8 mouse cellular contexts compared by ENCODE assay signal in genomic region chr9:123450174-123450573, GRCm38 (mm10). TPM values are rescaled to one million over a fixed set of nuclear protein-coding genes. Genes with fewer than 3 reads are reported as not detected.
DNase-seq lines count a peak whose midpoint lies in the region; ATAC-seq and TF ChIP-seq lines count a peak whose summit lies in the region.

No protein-coding gene starts in this region.

- intact Hi-C loops in left cerebral cortex, adult 2 months (cut with DNase I) = loop anchor here (1.0 kb wide), 1 partner anchor 75 kb away; no protein-coding TSS in a partner anchor

- peak; percentile 39 to 62 for DNase-seq in left cerebral cortex, adult 2 months (ENCODE audit: extremely low spot score in 1 of 2, low spot score in 2 of 2)
- no peak for DNase-seq in left cerebral cortex, adult 8-10 months (ENCODE audit: low spot score in 2 of 2)
- peak; percentile 78 for DNase-seq in NIH3T3 (ENCODE audit: low read depth)
- DNase-seq in cerebellum, adult 8-10 months = peak; percentile 67
- peak; percentile 24 for DNase-seq in liver, embryonic 13.5 days
- no peak for DNase-seq in Muller cell, postnatal 12 days (ENCODE audit: inconsistent ontology term)

- 0 out of 2 replicates have a peak, but pooled peaks cover 15% of the 10 kb centered on the region for H3K4me1 ChIP-seq in liver, embryonic 13.5 days (replicated peaks)

- peaks cover 16% of the 10 kb centered on the region for H3K36me3 ChIP-seq in liver, embryonic 13.5 days

- no peak overlapping the region for H3K4me2 ChIP-seq in liver, embryonic 13.5 days

- no peaks in the 10 kb centered on the region for H3K27me3 ChIP-seq in liver, embryonic 13.5 days

- WGBS in liver, embryonic 13.5 days (ENCODE audit: insufficient replicate concordance) = 40% methylated on average over 2 of the region's 2 CpGs

- peak; percentile 94 for TF ChIP-seq CTCF in left cerebral cortex, adult 2 months (IDR thresholded peaks at IDR 0.05)

- peak; percentile 33 to 37; a peak in 2 of 4 replicates for ATAC-seq in hematopoietic stem cell, adult 5-6 weeks (replicated peaks in 1 of 2; ENCODE audit: insufficient read depth in 1 of 2, low FRiP score in 2 of 2, low TSS enrichment in 1 of 2, low read depth in 1 of 2, poor library complexity in 2 of 2, severe bottlenecking in 2 of 2)
- ATAC-seq in liver, embryonic 13.5 days (ENCODE audit: low read depth) = no peak
- peak; percentile 61; the same call in 1 of the 2 replicates for ATAC-seq in neutrophil, adult 5-6 weeks (ENCODE audit: extremely low read depth, insufficient number of reproducible peaks, low FRiP score, poor library complexity, severe bottlenecking)

- H3K27ac ChIP-seq in left cerebral cortex, adult 2 months = no peak overlapping the region
- no peak overlapping the region for H3K27ac ChIP-seq in liver, embryonic 13.5 days

- no peak overlapping the region for H3K4me3 ChIP-seq in left cerebral cortex, adult 2 months
- no peak overlapping the region for H3K4me3 ChIP-seq in liver, embryonic 13.5 days (replicated peaks)

- H3K9me3 ChIP-seq in liver, embryonic 13.5 days (replicated peaks) = no peaks in the 10 kb centered on the region

- H3K9ac ChIP-seq in liver, embryonic 13.5 days = no peak overlapping the region

RNA-seq across cellular contexts. Expression of gene Limd1, which starts 28.3 kb away (rescaled TPM):
- total RNA-seq in left cerebral cortex, adult 2 months (2021) = 1 to 10 TPM; 6.2 to 7.8 TPM
- total RNA-seq in left cerebral cortex, adult 8-10 months (2022) = 10 to 100 TPM in 1 of 4 experiments, 1 to 10 TPM in 3; 7.7 to 10.1 (median 8.0) TPM
- 18.2 and 25.5 TPM in 2 replicates for total RNA-seq in hematopoietic stem cell, adult 5-6 weeks (2017)
- 21.5 and 25.8 TPM in 2 replicates for polyA plus RNA-seq in liver, embryonic 13.5 days (2015; fragmentation: Nextera tagmentation; extraction: Ambion mirVana)
- 87.1 and 88.6 TPM in 2 replicates for total RNA-seq in neutrophil, adult 5-6 weeks (2017)

Comparison
In these comparisons a context has a peak if more than half of its experiments do, and no peak if none do; other contexts are left out.
1. DNase-seq: peak in left cerebral cortex, adult 2 months (2 of 2), NIH3T3 (single experiment), cerebellum, adult 8-10 months (single experiment) and liver, embryonic 13.5 days (single experiment); none in left cerebral cortex, adult 8-10 months (0 of 2) and Muller cell, postnatal 12 days (single experiment).